Mouse (Mus musculus) limb, embryonic 11.5 days (tissue): ENCODE results near the gene Birc7. TPM values are rescaled to one million over a fixed set of nuclear protein-coding genes. Genes with fewer than 3 reads are reported as not detected.

Source experiments
- ATAC-seq: fragments of 200-750 bp; cut with Nextera tagmentation; 2 replicates; pipeline ENCODE4 v1.8.0; 2017; ENCODE audit warnings: low read depth; ENCODE audit not compliant: insufficient number of reproducible peaks, low FRiP score, low TSS enrichment
- DNase-seq: peaks from one replicate; pipeline ENCODE4 v3.0.0-alpha.2; 2015; ENCODE audit warnings: low spot score
- H3K27ac ChIP-seq: fragments of 300-500 bp; sonication (generic); replicated peaks from 2 replicates; pipeline ENCODE4 v1.5.1; 2014; ENCODE audit warnings: low read depth, mild to moderate bottlenecking, low read length
- H3K27me3 ChIP-seq: fragments of 300-500 bp; sonication (generic); 2 replicates; pipeline ENCODE4 v1.6.1; 2014; ENCODE audit warnings: mild to moderate bottlenecking, low read length, mixed read lengths; ENCODE audit not compliant: control insufficient read depth, insufficient read depth
- H3K36me3 ChIP-seq: fragments of 300-500 bp; sonication (generic); 2 replicates; pipeline ENCODE4 v1.6.1; 2014; ENCODE audit warnings: mild to moderate bottlenecking, low read length, moderate library complexity, mixed read lengths; ENCODE audit not compliant: control insufficient read depth, insufficient read depth
- H3K4me1 ChIP-seq: fragments of 300-500 bp; sonication (generic); 2 replicates; pipeline ENCODE4 v1.6.1; 2014; ENCODE audit warnings: low read length, mixed read lengths; ENCODE audit not compliant: control insufficient read depth, insufficient read depth
- H3K4me2 ChIP-seq: fragments of 300-500 bp; sonication (generic); 2 replicates; pipeline ENCODE4 v1.6.1; 2014; ENCODE audit warnings: low read depth, mild to moderate bottlenecking, moderate library complexity; ENCODE audit not compliant: severe bottlenecking
- H3K4me3 ChIP-seq: fragments of 300-500 bp; sonication (generic); 2 replicates; pipeline ENCODE4 v1.5.1; 2014; ENCODE audit warnings: low read depth, low read length
- H3K9ac ChIP-seq: fragments of 300-500 bp; sonication (generic); 2 replicates; pipeline ENCODE4 v1.6.1; 2014; ENCODE audit warnings: mild to moderate bottlenecking, low read length
- H3K9me3 ChIP-seq: fragments of 300-500 bp; sonication (generic); 2 replicates; pipeline ENCODE4 v1.6.1; 2016; ENCODE audit warnings: low read length; ENCODE audit not compliant: control insufficient read depth
- whole genome bisulfite sequencing: fragments of 180-500 bp; shearing (Covaris S2); extraction: QIAGEN DNeasy Blood & Tissue Kit; methylation state at CpG from one replicate; pipeline ENCODE4 v1.1.7; 2014; 5-methylcytosine and 5-hydroxymethylcytosine counted together
- microRNA-seq: library from miRNA; unstranded; fragments of <30 nt; microRNA quantifications from one replicate; pipeline ENCODE4, GENCODE M21; 2016
- polyA plus RNA-seq: library from polyadenylated mRNA; unstranded; fragments of >200 nt; fragmentation: Nextera tagmentation; extraction: Ambion mirVana; gene quantifications from 2 replicates; pipeline ENCODE4 v1.2.1, GENCODE M21; 2014

Gene Birc7
- polyA plus RNA-seq, 1 experiment from 2014 or later: not detected

DNA sequence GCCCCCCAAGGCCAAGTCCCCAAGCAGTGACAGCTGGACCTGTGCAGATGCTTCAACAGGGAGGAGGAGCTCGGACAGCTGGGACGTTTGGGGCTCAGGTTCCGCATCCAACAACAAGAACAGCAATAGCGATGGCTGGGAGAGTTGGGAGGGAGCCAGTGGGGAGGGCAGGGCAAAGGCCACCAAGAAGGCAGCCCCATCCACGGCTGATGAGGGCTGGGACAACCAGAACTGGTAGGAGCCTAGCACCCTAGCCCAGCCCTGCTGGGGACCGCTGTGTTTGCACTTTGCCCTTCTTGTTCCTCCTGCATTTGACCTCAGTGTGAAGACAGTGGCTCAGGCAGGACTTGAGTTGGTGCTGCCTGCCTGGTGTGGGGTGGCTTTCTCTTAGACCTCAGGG, 52.3 kb downstream of the Birc7 start:
- Histone ChIP-seq H3K27ac (no peak overlapping the region), H3K36me3 (peaks cover 25% of the 10 kb centered on the region), H3K27me3 (no peaks in the 10 kb centered on the region), H3K4me2 (no peak overlapping the region), H3K9me3 (no peaks in the 10 kb centered on the region), H3K4me1 (no peaks in the 10 kb centered on the region), H3K4me3 (no peak overlapping the region), H3K9ac (no peak overlapping the region)
- 89% methylated on average over 6 of the region's 6 CpGs for WGBS
- ATAC-seq: no peak
- DNase-seq: no peak

Small RNAs within 50 kb of the gene (microRNA-seq; reads per million reads assigned to microRNA genes)
- gene Mir124a-3: not detected

Other genes with a start within 250 kb of the Birc7 start
- 30.0 and 34.9 TPM in 2 replicates for gene Dido1, start 219.0 kb upstream of the Birc7 start, polyA plus RNA-seq
- 64.9 and 65.6 TPM in 2 replicates for gene Gid8, start 218.9 kb upstream of the Birc7 start, polyA plus RNA-seq
- 0.09 and 0.45 TPM in 2 replicates for gene Slc17a9, start 203.8 kb upstream of the Birc7 start, polyA plus RNA-seq
- not detected in 2 replicates for gene Bhlhe23, start 152.1 kb upstream of the Birc7 start, polyA plus RNA-seq
- 80.5 and 83.1 TPM in 2 replicates for gene Ythdf1, start 8.1 kb upstream of the Birc7 start, polyA plus RNA-seq
- gene Nkain4, start 25.7 kb downstream of the Birc7 start, polyA plus RNA-seq: 3.6 and 7.8 TPM in 2 replicates
- gene Arfgap1, start 38.2 kb downstream of the Birc7 start, polyA plus RNA-seq: 60.4 and 69.3 TPM in 2 replicates
- gene Col20a1, start 57.5 kb downstream of the Birc7 start, polyA plus RNA-seq: 0.15 and 0.71 TPM in 2 replicates
- 0.95 and 2.8 TPM in 2 replicates for gene Chrna4, start 114.5 kb downstream of the Birc7 start, polyA plus RNA-seq
- gene Kcnq2, start 206.3 kb downstream of the Birc7 start, polyA plus RNA-seq: 0.11 and 0.25 TPM in 2 replicates
- 0.13 and 0.14 TPM in 2 replicates for gene Eef1a2, start 228.0 kb downstream of the Birc7 start, polyA plus RNA-seq